Mouse (Mus musculus): ENCODE measurements at regions not wholly inside any gene's neighbourhood (a gene's known extent, or its start where the extent isn't known, plus 50 kb on each side); places are given as distances from the start of the nearest gene placed in this dataset.
A peak's percentile ranks its signal among the peaks of the same experiment; 100 is the strongest.

GRCm38 (mm10) chr12:118481347-118481746 is 180.1 kb upstream of the Sp4 start:
- H3K36me3 ChIP-seq (ENCODE audit: control insufficient read depth, insufficient read depth, low read length): no peaks in the 10 kb centered on the region
- H3K9me3 ChIP-seq (ENCODE audit: control insufficient read depth, low read length): peaks cover 2% of the 10 kb centered on the region; the same call in 1 of the 2 replicates
- WGBS: 49% methylated on average over 2 of the region's 2 CpGs
- H3K4me3 ChIP-seq (ENCODE audit: low read length): no peak overlapping the region
- H3K27me3 ChIP-seq (replicated peaks; ENCODE audit: control insufficient read depth, insufficient read depth, low read length): no peaks in the 10 kb centered on the region
- H3K27ac ChIP-seq (ENCODE audit: low read depth, low read length): no peak overlapping the region
- no peak overlapping the region for H3K4me2 ChIP-seq (ENCODE audit: low read length)
- H3K9ac ChIP-seq (ENCODE audit: low read depth, low read length): no peak overlapping the region
- no peak for ATAC-seq
- no peaks in the 10 kb centered on the region for H3K4me1 ChIP-seq (ENCODE audit: control insufficient read depth, insufficient read depth, low read depth, low read length)

- Histone ChIP-seq H3K4me2 (ENCODE audit: low read length) (no peak overlapping the region), H3K9me3 (ENCODE audit: control insufficient read depth, low read length) (peaks cover 2% of the 10 kb centered on the region; the same call in 1 of the 2 replicates), H3K27ac (ENCODE audit: low read depth, low read length) (no peak overlapping the region), H3K27me3 (replicated peaks; ENCODE audit: control insufficient read depth, insufficient read depth, low read length) (no peaks in the 10 kb centered on the region), H3K4me3 (ENCODE audit: low read length) (no peak overlapping the region), H3K36me3 (ENCODE audit: control insufficient read depth, insufficient read depth, low read length) (no peaks in the 10 kb centered on the region), H3K9ac (ENCODE audit: low read depth, low read length) (no peak overlapping the region), H3K4me1 (ENCODE audit: control insufficient read depth, insufficient read depth, low read depth, low read length) (no peaks in the 10 kb centered on the region)
- no peak for ATAC-seq
- WGBS: 41% methylated on average over 3 of the region's 3 CpGs
These were observed 173.5 kb upstream of the Sp4 start for GRCm38 (mm10) chr12:118474732-118475131.

GRCm38 (mm10) chr12:118466837-118467236 is 165.6 kb upstream of the Sp4 start:
- peaks cover 2% of the 10 kb centered on the region; the same call in 1 of the 2 replicates for H3K9me3 ChIP-seq (ENCODE audit: control insufficient read depth, low read length)
- H3K36me3 ChIP-seq (ENCODE audit: control insufficient read depth, insufficient read depth, low read length): no peaks in the 10 kb centered on the region
- 0 out of 2 replicates have a peak, but pooled peaks cover 3% of the 10 kb centered on the region for H3K27me3 ChIP-seq (replicated peaks; ENCODE audit: control insufficient read depth, insufficient read depth, low read length)
- no peak overlapping the region for H3K27ac ChIP-seq (ENCODE audit: low read depth, low read length)
- 87% methylated on average over 3 of the region's 3 CpGs for WGBS
- H3K4me1 ChIP-seq (ENCODE audit: control insufficient read depth, insufficient read depth, low read depth, low read length): no peaks in the 10 kb centered on the region
- no peak overlapping the region for H3K4me3 ChIP-seq (ENCODE audit: low read length)
- no peak overlapping the region for H3K4me2 ChIP-seq (ENCODE audit: low read length)
- ATAC-seq: no peak
- no peak overlapping the region for H3K9ac ChIP-seq (ENCODE audit: low read depth, low read length)

GRCm38 (mm10) chr12:118457493-118458408 is 156.5 kb upstream of the Sp4 start:
- Histone ChIP-seq H3K9me3 (ENCODE audit: control insufficient read depth, low read length) (no peaks in the 10 kb centered on the region), H3K4me2 (ENCODE audit: low read length) (peak overlapping the region; percentile 40), H3K4me1 (ENCODE audit: control insufficient read depth, insufficient read depth, low read depth, low read length) (no peaks in the 10 kb centered on the region), H3K9ac (ENCODE audit: low read depth, low read length) (no peak overlapping the region), H3K27me3 (replicated peaks; ENCODE audit: control insufficient read depth, insufficient read depth, low read length) (peaks cover 25% of the 10 kb centered on the region), H3K4me3 (ENCODE audit: low read length) (peak overlapping the region; percentile 17; the same call in 1 of the 2 replicates), H3K36me3 (ENCODE audit: control insufficient read depth, insufficient read depth, low read length) (no peaks in the 10 kb centered on the region), H3K27ac (ENCODE audit: low read depth, low read length) (no peak overlapping the region)
- 11% methylated on average over 36 of the region's 36 CpGs for WGBS
- ATAC-seq: peak; percentile 96

GRCm38 (mm10) chr12:118455609-118456008 is 154.4 kb upstream of the Sp4 start:
- 18% methylated on average over 1 of the region's 1 CpGs for WGBS
- no peak overlapping the region for H3K4me3 ChIP-seq (ENCODE audit: low read length)
- no peak overlapping the region for H3K4me2 ChIP-seq (ENCODE audit: low read length)
- H3K27me3 ChIP-seq (replicated peaks; ENCODE audit: control insufficient read depth, insufficient read depth, low read length): peaks cover 22% of the 10 kb centered on the region
- no peak overlapping the region for H3K27ac ChIP-seq (ENCODE audit: low read depth, low read length)
- H3K9ac ChIP-seq (ENCODE audit: low read depth, low read length): no peak overlapping the region
- H3K9me3 ChIP-seq (ENCODE audit: control insufficient read depth, low read length): no peaks in the 10 kb centered on the region
- no peaks in the 10 kb centered on the region for H3K36me3 ChIP-seq (ENCODE audit: control insufficient read depth, insufficient read depth, low read length)
- ATAC-seq: no peak
- H3K4me1 ChIP-seq (ENCODE audit: control insufficient read depth, insufficient read depth, low read depth, low read length): no peaks in the 10 kb centered on the region

GRCm38 (mm10) chr12:118439626-118440025 is 138.4 kb upstream of the Sp4 start:
- WGBS: 84% methylated on average over 3 of the region's 3 CpGs
- Histone ChIP-seq H3K27me3 (replicated peaks; ENCODE audit: control insufficient read depth, insufficient read depth, low read length) (no peaks in the 10 kb centered on the region), H3K4me3 (ENCODE audit: low read length) (no peak overlapping the region), H3K9me3 (ENCODE audit: control insufficient read depth, low read length) (no peaks in the 10 kb centered on the region), H3K4me1 (ENCODE audit: control insufficient read depth, insufficient read depth, low read depth, low read length) (no peaks in the 10 kb centered on the region), H3K9ac (ENCODE audit: low read depth, low read length) (no peak overlapping the region), H3K4me2 (ENCODE audit: low read length) (no peak overlapping the region), H3K36me3 (ENCODE audit: control insufficient read depth, insufficient read depth, low read length) (no peaks in the 10 kb centered on the region), H3K27ac (ENCODE audit: low read depth, low read length) (no peak overlapping the region)
- ATAC-seq: no peak

GRCm38 (mm10) chr12:118438882-118439281 is 137.6 kb upstream of the Sp4 start:
- no peaks in the 10 kb centered on the region for H3K36me3 ChIP-seq (ENCODE audit: control insufficient read depth, insufficient read depth, low read length)
- no peak for ATAC-seq
- no peaks in the 10 kb centered on the region for H3K9me3 ChIP-seq (ENCODE audit: control insufficient read depth, low read length)
- no peaks in the 10 kb centered on the region for H3K4me1 ChIP-seq (ENCODE audit: control insufficient read depth, insufficient read depth, low read depth, low read length)
- H3K9ac ChIP-seq (ENCODE audit: low read depth, low read length): no peak overlapping the region
- no peak overlapping the region for H3K4me3 ChIP-seq (ENCODE audit: low read length)
- no peak overlapping the region for H3K27ac ChIP-seq (ENCODE audit: low read depth, low read length)
- 87% methylated on average over 5 of the region's 5 CpGs for WGBS
- H3K27me3 ChIP-seq (replicated peaks; ENCODE audit: control insufficient read depth, insufficient read depth, low read length): no peaks in the 10 kb centered on the region
- no peak overlapping the region for H3K4me2 ChIP-seq (ENCODE audit: low read length)

GRCm38 (mm10) chr12:118432703-118433102 is 131.5 kb upstream of the Sp4 start:
- H3K4me3 ChIP-seq (ENCODE audit: low read length): no peak overlapping the region
- H3K9me3 ChIP-seq (ENCODE audit: control insufficient read depth, low read length): no peaks in the 10 kb centered on the region
- no peaks in the 10 kb centered on the region for H3K36me3 ChIP-seq (ENCODE audit: control insufficient read depth, insufficient read depth, low read length)
- no peak overlapping the region for H3K9ac ChIP-seq (ENCODE audit: low read depth, low read length)
- H3K4me1 ChIP-seq (ENCODE audit: control insufficient read depth, insufficient read depth, low read depth, low read length): no peaks in the 10 kb centered on the region
- H3K4me2 ChIP-seq (ENCODE audit: low read length): no peak overlapping the region
- no peaks in the 10 kb centered on the region for H3K27me3 ChIP-seq (replicated peaks; ENCODE audit: control insufficient read depth, insufficient read depth, low read length)
- no peak for ATAC-seq
- 61% methylated on average over 4 of the region's 4 CpGs for WGBS
- H3K27ac ChIP-seq (ENCODE audit: low read depth, low read length): no peak overlapping the region

GRCm38 (mm10) chr12:118428384-118428783 is 127.1 kb upstream of the Sp4 start:
- H3K27ac ChIP-seq (ENCODE audit: low read depth, low read length): no peak overlapping the region
- 81% methylated on average over 5 of the region's 5 CpGs for WGBS
- no peaks in the 10 kb centered on the region for H3K9me3 ChIP-seq (ENCODE audit: control insufficient read depth, low read length)
- no peak overlapping the region for H3K4me3 ChIP-seq (ENCODE audit: low read length)
- no peak overlapping the region for H3K4me2 ChIP-seq (ENCODE audit: low read length)
- ATAC-seq: no peak
- no peaks in the 10 kb centered on the region for H3K27me3 ChIP-seq (replicated peaks; ENCODE audit: control insufficient read depth, insufficient read depth, low read length)
- H3K4me1 ChIP-seq (ENCODE audit: control insufficient read depth, insufficient read depth, low read depth, low read length): no peaks in the 10 kb centered on the region
- no peak overlapping the region for H3K9ac ChIP-seq (ENCODE audit: low read depth, low read length)
- no peaks in the 10 kb centered on the region for H3K36me3 ChIP-seq (ENCODE audit: control insufficient read depth, insufficient read depth, low read length)

Data from hindbrain, embryonic 16.5 days (tissue).